Mouse (Mus musculus) heart, embryonic 14.5 days (tissue): ENCODE results near the gene Sox5. TPM values are rescaled to one million over a fixed set of nuclear protein-coding genes. Genes with fewer than 3 reads are reported as not detected.

Source experiments
- ATAC-seq: fragments of 200-750 bp; cut with Nextera tagmentation; 2 replicates; pipeline ENCODE4 v1.8.0; 2017; ENCODE audit warnings: low read depth, moderate TSS enrichment; ENCODE audit not compliant: insufficient number of reproducible peaks, insufficient read depth, low FRiP score
- H3K27ac ChIP-seq, 2 experiments: fragments of 200-500 bp in 1 of 2; fragments of 300-500 bp in 1 of 2; sonication (generic) in 1 of 2; replicated peaks in 1 of 2; 2 replicates each; pipeline ENCODE4 v1.5.1; 2012 to 2014; ENCODE audit warnings: low read depth in 2 of 2, low read length in 2 of 2, control low read depth in 1 of 2, mild to moderate bottlenecking in 1 of 2, mixed read lengths in 1 of 2; ENCODE audit not compliant: control insufficient read depth in 1 of 2, insufficient read depth in 1 of 2
- H3K27me3 ChIP-seq: fragments of 300-500 bp; sonication (generic); 2 replicates; pipeline ENCODE4 v1.6.1; 2014; ENCODE audit warnings: mild to moderate bottlenecking, low read length, control low read depth; ENCODE audit not compliant: control insufficient read depth, insufficient read depth
- H3K36me3 ChIP-seq: fragments of 300-500 bp; sonication (generic); 2 replicates; pipeline ENCODE4 v1.6.1; 2014; ENCODE audit warnings: mild to moderate bottlenecking, control low read depth, low read length, mixed read lengths; ENCODE audit not compliant: control insufficient read depth, insufficient read depth
- H3K4me1 ChIP-seq, 2 experiments: fragments of 200-500 bp in 1 of 2; fragments of 300-500 bp in 1 of 2; sonication (generic) in 1 of 2; 2 replicates each; pipeline ENCODE4 v1.6.1; 2012 to 2014; ENCODE audit warnings: low read length in 2 of 2, control low read depth in 1 of 2, mixed read lengths in 1 of 2; ENCODE audit not compliant: control insufficient read depth in 2 of 2, insufficient read depth in 2 of 2
- H3K4me2 ChIP-seq: fragments of 300-500 bp; sonication (generic); 2 replicates; pipeline ENCODE4 v1.6.1; 2014; ENCODE audit warnings: mild to moderate bottlenecking, low read length
- H3K4me3 ChIP-seq, 2 experiments: fragments of 200-500 bp in 1 of 2; fragments of 300-500 bp in 1 of 2; sonication (generic) in 1 of 2; 2 replicates each; pipeline ENCODE4 v1.5.1; 2012 to 2014; ENCODE audit warnings: low read length in 2 of 2, mild to moderate bottlenecking in 2 of 2, control low read depth in 1 of 2, low read depth in 1 of 2, moderate library complexity in 1 of 2; ENCODE audit not compliant: control insufficient read depth in 1 of 2, insufficient read depth in 1 of 2
- H3K9ac ChIP-seq: fragments of 300-500 bp; sonication (generic); 2 replicates; pipeline ENCODE4 v1.6.1; 2014; ENCODE audit warnings: mild to moderate bottlenecking, low read length
- H3K9me3 ChIP-seq: fragments of 300-500 bp; sonication (generic); 2 replicates; pipeline ENCODE4 v1.6.1; 2016; ENCODE audit warnings: low read length, control low read depth; ENCODE audit not compliant: control insufficient read depth
- WGBS: fragments of 180-500 bp; shearing (Covaris S2); extraction: QIAGEN DNeasy Blood & Tissue Kit; methylation state at CpG from one replicate; pipeline ENCODE4 v1.1.7; 2014; 5-methylcytosine and 5-hydroxymethylcytosine counted together
- polyA plus RNA-seq: library from polyadenylated mRNA; unstranded; fragments of >200 nt; fragmentation: Nextera tagmentation; extraction: Ambion mirVana; gene quantifications from 2 replicates; pipeline ENCODE4 v1.2.1, GENCODE M21; 2014

Sox5 gene
- polyA plus RNA-seq, 1 experiment from 2014 or later, result 10.6 TPM

- ATAC-seq, result no peak
- WGBS, result 77% methylated on average over 5 of the region's 5 CpGs
These were observed 955.8 kb downstream of the Sox5 start for GRCm38 (mm10) chr6:143825966-143826365.

GRCm38 (mm10) chr6:143825086-143825485 lies 956.7 kb downstream of the Sox5 start:
- Histone ChIP-seq H3K27ac (no peak overlapping the region), H3K4me1 (no peaks in the 10 kb centered on the region), H3K4me2 (no peak overlapping the region), H3K27me3 (no peaks in the 10 kb centered on the region), H3K36me3 (no peaks in the 10 kb centered on the region), H3K9me3 (no peaks in the 10 kb centered on the region), H3K9ac (no peak overlapping the region), H3K4me3 (no peak overlapping the region)
- 73% methylated on average over 6 of the region's 6 CpGs for WGBS
- ATAC-seq, result no peak

More at GRCm38 (mm10) chr6:143825966-143826365, 955.8 kb downstream of the Sox5 start:
- no peak overlapping the region for H3K4me3 ChIP-seq
- no peaks in the 10 kb centered on the region for H3K36me3 ChIP-seq
- H3K9ac ChIP-seq, result no peak overlapping the region
- H3K27me3 ChIP-seq, result no peaks in the 10 kb centered on the region
- no peaks in the 10 kb centered on the region for H3K9me3 ChIP-seq
- no peaks in the 10 kb centered on the region for H3K4me1 ChIP-seq
- no peak overlapping the region for H3K27ac ChIP-seq
- H3K4me2 ChIP-seq, result no peak overlapping the region

GRCm38 (mm10) chr6:143788446-143788845 lies 993.3 kb downstream of the Sox5 start:
- Histone ChIP-seq H3K4me3 (no peak overlapping the region), H3K4me2 (no peak overlapping the region), H3K9me3 (no peaks in the 10 kb centered on the region), H3K4me1 (no peaks in the 10 kb centered on the region), H3K9ac (no peak overlapping the region), H3K36me3 (no peaks in the 10 kb centered on the region), H3K27ac (no peak overlapping the region), H3K27me3 (no peaks in the 10 kb centered on the region)
- no peak for ATAC-seq
- WGBS, result 78% methylated on average over 2 of the region's 2 CpGs

GRCm38 (mm10) chr6:143787360-143787759 lies 994.4 kb downstream of the Sox5 start:
- Histone ChIP-seq H3K4me2 (no peak overlapping the region), H3K27ac (no peak overlapping the region), H3K27me3 (no peaks in the 10 kb centered on the region), H3K9me3 (no peaks in the 10 kb centered on the region), H3K4me3 (no peak overlapping the region), H3K4me1 (no peaks in the 10 kb centered on the region), H3K9ac (no peak overlapping the region), H3K36me3 (no peaks in the 10 kb centered on the region)
- ATAC-seq, result no peak
- 77% methylated on average over 5 of the region's 5 CpGs for WGBS

GRCm38 (mm10) chr6:143785685-143786084 lies 996.1 kb downstream of the Sox5 start:
- Histone ChIP-seq H3K9me3 (no peaks in the 10 kb centered on the region), H3K4me2 (no peak overlapping the region), H3K4me3 (no peak overlapping the region), H3K27me3 (no peaks in the 10 kb centered on the region), H3K9ac (no peak overlapping the region), H3K36me3 (no peaks in the 10 kb centered on the region), H3K27ac (no peak overlapping the region), H3K4me1 (no peaks in the 10 kb centered on the region)
- ATAC-seq, result no peak
- WGBS, result 67% methylated on average over 4 of the region's 4 CpGs
